Mouse (Mus musculus) midbrain, embryonic 12.5 days (tissue): ENCODE data around the gene Gp1ba. TPM values are rescaled to one million over a fixed set of nuclear protein-coding genes. Genes with fewer than 3 reads are reported as not detected.
A peak's percentile ranks its signal among the peaks of the same experiment; 100 is the strongest.

ENCODE experiments used
- ATAC-seq: fragments of 200-750 bp; cut with Nextera tagmentation; 2 replicates; pipeline ENCODE4 v1.8.0; 2017; ENCODE audit warnings: low read depth, moderate TSS enrichment, moderate library complexity; ENCODE audit not compliant: low FRiP score
- H3K27ac ChIP-seq: fragments of 300-500 bp; sonication (generic); replicated peaks from 2 replicates; pipeline ENCODE4 v1.5.1; 2016; ENCODE audit warnings: mild to moderate bottlenecking
- H3K27me3 ChIP-seq: fragments of 300-500 bp; sonication (generic); 2 replicates; pipeline ENCODE4 v1.6.1; 2016; ENCODE audit warnings: mild to moderate bottlenecking
- H3K36me3 ChIP-seq: fragments of 300-500 bp; sonication (generic); 2 replicates; pipeline ENCODE4 v1.6.1; 2016
- H3K4me1 ChIP-seq: fragments of 300-500 bp; sonication (generic); 2 replicates; pipeline ENCODE4 v1.6.1; 2016
- H3K4me2 ChIP-seq: fragments of 300-500 bp; sonication (generic); replicated peaks from 2 replicates; pipeline ENCODE4 v1.6.1; 2016; ENCODE audit warnings: mild to moderate bottlenecking, moderate library complexity
- H3K4me3 ChIP-seq: fragments of 300-500 bp; sonication (generic); 2 replicates; pipeline ENCODE4 v1.5.1; 2016; ENCODE audit warnings: mild to moderate bottlenecking
- H3K9ac ChIP-seq: fragments of 300-500 bp; sonication (generic); replicated peaks from 2 replicates; pipeline ENCODE4 v1.6.1; 2016; ENCODE audit warnings: mild to moderate bottlenecking, moderate library complexity
- H3K9me3 ChIP-seq: fragments of 300-500 bp; sonication (generic); 2 replicates; pipeline ENCODE4 v1.6.1; 2016; ENCODE audit warnings: mild to moderate bottlenecking
- WGBS: fragments of 180-500 bp; shearing (Covaris S2); methylation state at CpG from one replicate; pipeline ENCODE4 v1.1.7; 2016; 5-methylcytosine and 5-hydroxymethylcytosine counted together
- polyA plus RNA-seq: library from polyadenylated mRNA; unstranded; fragments of >200 nt; fragmentation: Nextera tagmentation; extraction: Ambion mirVana; gene quantifications from 2 replicates; pipeline ENCODE4 v1.2.1, GENCODE M21; 2016

Gp1ba gene
- polyA plus RNA-seq, 1 experiment from 2014 or later = 0.37 TPM

DNA sequence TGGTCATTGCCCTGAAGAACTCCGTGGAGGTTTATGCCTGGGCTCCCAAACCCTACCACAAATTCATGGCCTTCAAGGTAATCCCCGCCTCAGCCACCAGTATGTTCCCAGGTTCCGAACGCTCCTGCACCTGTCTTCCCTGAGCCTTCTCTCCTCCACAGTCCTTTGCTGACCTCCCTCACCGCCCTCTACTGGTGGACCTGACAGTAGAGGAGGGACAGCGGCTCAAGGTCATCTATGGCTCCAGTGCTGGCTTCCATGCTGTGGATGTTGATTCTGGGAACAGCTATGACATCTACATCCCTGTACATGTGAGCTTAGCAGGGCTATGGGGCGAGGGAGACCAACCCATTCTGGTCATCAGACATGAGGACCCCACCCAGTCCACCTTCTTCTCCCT is 26.4 kb upstream of the Gp1ba start:
- no peak overlapping the region for H3K4me3 ChIP-seq
- 77% methylated on average over 7 of the region's 7 CpGs for WGBS
- peaks cover 16% of the 10 kb centered on the region for H3K27me3 ChIP-seq
- no peak for ATAC-seq
- H3K36me3 ChIP-seq = peaks cover 60% of the 10 kb centered on the region
- no peak overlapping the region for H3K9ac ChIP-seq
- no peaks in the 10 kb centered on the region for H3K9me3 ChIP-seq
- H3K27ac ChIP-seq = no peak overlapping the region
- peaks cover 13% of the 10 kb centered on the region for H3K4me1 ChIP-seq
- H3K4me2 ChIP-seq = no peak overlapping the region

DNA sequence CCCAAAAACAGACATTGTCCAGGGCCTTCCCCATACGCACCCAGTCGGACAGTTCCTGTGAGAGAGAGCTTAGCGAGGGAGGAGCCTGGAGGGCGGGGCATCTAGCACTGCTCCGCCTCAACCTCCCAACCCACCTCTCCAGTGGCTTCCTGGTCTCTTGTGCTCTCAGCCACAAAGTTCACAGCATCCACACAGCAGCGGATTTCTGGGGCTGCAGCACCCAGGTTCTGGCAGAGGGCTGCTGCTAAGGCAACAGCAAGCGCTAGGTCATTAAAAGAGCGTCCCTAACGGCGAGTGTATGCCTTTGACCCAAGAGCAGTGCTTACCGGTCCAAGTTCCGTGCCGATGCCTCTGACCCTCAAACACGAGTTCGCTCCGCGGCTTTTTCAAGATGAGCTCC is 23.8 kb upstream of the Gp1ba start:
- WGBS = under 1% methylated on average over 17 of the region's 17 CpGs
- H3K27me3 ChIP-seq = peaks cover 16% of the 10 kb centered on the region
- peak overlapping the region; percentile 53 for H3K4me2 ChIP-seq
- peak overlapping the region; percentile 29 for H3K4me3 ChIP-seq
- peaks cover 34% of the 10 kb centered on the region for H3K36me3 ChIP-seq
- no peak overlapping the region for H3K27ac ChIP-seq
- H3K9me3 ChIP-seq = no peaks in the 10 kb centered on the region
- ATAC-seq = no peak
- H3K9ac ChIP-seq = peak overlapping the region; percentile 43; the same call in 1 of the 2 replicates
- peaks cover 13% of the 10 kb centered on the region for H3K4me1 ChIP-seq

DNA sequence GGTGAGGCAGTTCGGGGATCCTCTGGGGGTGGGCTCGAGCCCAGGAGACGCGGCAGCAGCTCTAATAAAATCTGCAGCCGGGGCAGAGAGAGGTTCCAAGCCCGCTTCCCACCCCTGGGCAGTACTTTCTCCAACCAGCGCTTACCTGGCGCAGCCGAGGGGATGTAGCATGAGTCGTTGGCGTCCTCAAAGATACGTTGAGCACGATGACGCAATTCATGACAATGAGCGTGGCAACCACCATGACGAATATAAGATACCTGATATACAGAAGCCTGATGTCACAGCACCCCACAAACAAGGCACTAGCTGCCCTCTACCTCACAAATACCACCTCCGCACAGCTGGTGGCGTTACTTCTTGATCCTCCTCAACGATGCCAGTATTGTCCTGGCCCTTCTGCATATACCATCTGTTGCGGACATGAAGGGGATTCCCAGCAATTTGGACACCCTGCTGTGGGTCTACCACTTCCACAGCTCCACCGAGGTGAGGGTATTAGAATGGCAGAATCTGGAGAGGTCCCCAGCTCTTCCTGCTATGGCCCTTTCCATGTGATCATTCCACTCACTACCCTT is 23.3 kb upstream of the Gp1ba start, which contains the start of gene 4930544D05Rik:
4930544D05Rik (plus strand) TSS at position 333 of the 578 bp plus-strand sequence.
- Histone ChIP-seq H3K27me3 (peaks cover 16% of the 10 kb centered on the region), H3K4me3 (peak within 1 kb of the TSS; percentile 29), H3K27ac (no peak within 1 kb of the TSS), H3K4me1 (peaks cover 13% of the 10 kb centered on the region), H3K9me3 (no peaks in the 10 kb centered on the region), H3K36me3 (peaks cover 29% of the 10 kb centered on the region), H3K4me2 (peak within 1 kb of the TSS; percentile 53), H3K9ac (peak within 1 kb of the TSS; percentile 43; the same call in 1 of the 2 replicates)
- 10% methylated on average over 21 of the region's 21 CpGs for WGBS
- ATAC-seq = no peak

DNA sequence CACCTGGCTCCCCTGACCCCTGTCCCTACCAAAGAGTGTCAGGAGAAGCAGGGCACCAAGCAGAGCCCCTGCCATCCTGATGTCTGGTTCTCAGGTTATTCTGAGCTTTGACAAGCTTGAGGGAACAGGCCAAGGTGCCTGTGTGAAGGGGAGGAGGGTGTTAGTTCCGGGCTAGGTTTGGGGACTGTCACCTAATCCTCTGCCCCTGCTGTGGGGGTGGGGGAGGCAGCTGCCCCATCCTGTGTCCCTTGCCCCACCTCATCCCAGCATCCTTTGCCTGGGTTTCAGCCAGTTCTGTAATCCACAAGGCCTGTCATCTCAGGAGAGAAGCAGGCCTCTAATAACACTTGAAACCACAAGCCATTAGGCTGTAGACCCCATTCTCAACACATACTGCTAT is 19.8 kb upstream of the Gp1ba start, which contains the start of gene Chrne:
Chrne (minus strand) TSS at position 116 of the 400 bp plus-strand sequence.
- Histone ChIP-seq H3K9ac (no peak within 1 kb of the TSS), H3K36me3 (no peaks in the 10 kb centered on the region), H3K4me1 (peaks cover 13% of the 10 kb centered on the region), H3K4me3 (no peak within 1 kb of the TSS), H3K9me3 (no peaks in the 10 kb centered on the region), H3K27ac (no peak within 1 kb of the TSS), H3K4me2 (no peak within 1 kb of the TSS), H3K27me3 (peaks cover 20% of the 10 kb centered on the region)
- WGBS = 47% methylated on average over 1 of the region's 1 CpGs
- no peak for ATAC-seq

DNA sequence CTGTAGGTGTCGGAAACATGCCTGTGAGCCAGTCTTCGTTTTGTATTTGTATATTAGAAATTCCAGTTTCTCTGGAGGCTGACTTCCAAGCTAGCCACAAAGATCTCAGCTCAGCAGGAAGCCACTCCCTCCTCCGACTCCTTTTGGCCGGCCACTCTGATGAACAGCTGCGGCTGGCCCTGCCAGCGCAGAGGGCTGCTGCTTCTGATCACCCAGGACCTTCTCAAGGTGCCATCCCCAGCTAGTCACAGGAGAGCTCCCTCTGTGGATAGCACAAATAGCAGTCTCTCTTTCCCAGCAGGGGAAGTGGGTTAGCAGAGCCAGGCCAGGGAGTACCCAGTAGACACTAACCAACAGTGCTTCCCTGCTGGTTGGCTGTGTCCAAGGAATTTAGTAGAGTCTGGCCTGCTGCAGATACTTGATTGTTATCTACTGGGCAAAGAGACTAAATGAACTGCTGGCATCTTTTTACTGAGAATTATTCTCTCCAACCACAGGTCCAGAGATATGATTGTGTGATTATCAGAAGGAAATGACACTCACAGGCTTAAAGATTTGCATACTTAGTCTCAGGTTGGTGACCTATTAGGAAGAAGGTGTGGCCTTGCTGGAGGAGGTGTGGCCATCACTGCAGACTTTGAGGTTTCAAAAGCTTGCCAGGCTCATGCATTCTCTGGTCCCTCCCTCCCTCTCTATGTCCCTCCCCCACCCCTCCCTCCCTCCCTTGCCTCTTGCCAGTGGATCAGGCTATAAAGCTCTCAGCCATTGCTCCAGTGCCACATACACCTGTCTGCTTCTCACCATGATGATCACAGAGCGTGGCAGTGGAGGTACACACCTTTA is 16.7 kb upstream of the Gp1ba start:
- no peaks in the 10 kb centered on the region for H3K9me3 ChIP-seq
- H3K9ac ChIP-seq = no peak overlapping the region
- H3K4me2 ChIP-seq = no peak overlapping the region
- no peaks in the 10 kb centered on the region for H3K4me1 ChIP-seq
- H3K4me3 ChIP-seq = no peak overlapping the region
- 47% methylated on average over 7 of the region's 7 CpGs for WGBS
- H3K27ac ChIP-seq = no peak overlapping the region
- ATAC-seq = no peak
- H3K27me3 ChIP-seq = peaks cover 4% of the 10 kb centered on the region; the same call in 1 of the 2 replicates
- no peaks in the 10 kb centered on the region for H3K36me3 ChIP-seq

- H3K4me1 ChIP-seq = no peaks in the 10 kb centered on the region
- H3K4me2 ChIP-seq = no peak overlapping the region
- H3K9ac ChIP-seq = no peak overlapping the region
- no peaks in the 10 kb centered on the region for H3K9me3 ChIP-seq
- ATAC-seq = no peak
- peaks cover 4% of the 10 kb centered on the region; the same call in 1 of the 2 replicates for H3K27me3 ChIP-seq
- no peaks in the 10 kb centered on the region for H3K36me3 ChIP-seq
- H3K4me3 ChIP-seq = no peak overlapping the region
- 87% methylated on average over 10 of the region's 10 CpGs for WGBS
- no peak overlapping the region for H3K27ac ChIP-seq
Measured at GRCm38 (mm10) chr11:70623053-70623742, 15.7 kb upstream of the Gp1ba start.

DNA sequence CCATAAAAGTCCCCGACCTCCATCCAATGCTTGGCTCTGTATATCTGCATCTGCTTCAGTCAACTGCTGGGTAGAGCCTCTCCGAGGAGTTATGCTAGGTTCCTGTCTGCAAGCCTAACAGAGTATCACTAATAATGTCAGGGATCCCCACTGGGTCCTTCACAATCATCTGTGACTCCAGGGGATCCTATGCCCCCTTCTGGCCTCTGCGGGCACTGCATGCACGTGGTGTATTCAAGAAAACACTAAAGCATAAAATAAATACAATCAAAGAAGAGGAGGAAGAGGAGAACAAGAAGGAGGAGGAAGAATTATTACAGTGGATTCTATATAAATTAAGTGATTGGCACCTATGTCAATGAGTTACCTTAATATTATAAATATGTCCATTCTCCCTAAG is 13.4 kb upstream of the Gp1ba start:
- H3K9ac ChIP-seq = no peak overlapping the region
- H3K27ac ChIP-seq = no peak overlapping the region
- H3K27me3 ChIP-seq = peaks cover 4% of the 10 kb centered on the region; the same call in 1 of the 2 replicates
- H3K4me1 ChIP-seq = no peaks in the 10 kb centered on the region
- 55% methylated on average over 4 of the region's 4 CpGs for WGBS
- no peak overlapping the region for H3K4me3 ChIP-seq
- ATAC-seq = no peak
- H3K36me3 ChIP-seq = no peaks in the 10 kb centered on the region
- no peaks in the 10 kb centered on the region for H3K9me3 ChIP-seq
- no peak overlapping the region for H3K4me2 ChIP-seq

GRCm38 (mm10) chr11:70626877-70627276 is 12.0 kb upstream of the Gp1ba start:
- Histone ChIP-seq H3K9me3 (no peaks in the 10 kb centered on the region), H3K27ac (no peak overlapping the region), H3K9ac (no peak overlapping the region), H3K4me2 (no peak overlapping the region), H3K27me3 (peaks cover 4% of the 10 kb centered on the region; the same call in 1 of the 2 replicates), H3K4me1 (no peaks in the 10 kb centered on the region), H3K4me3 (no peak overlapping the region), H3K36me3 (no peaks in the 10 kb centered on the region)
- ATAC-seq = no peak
- 70% methylated on average over 4 of the region's 4 CpGs for WGBS

DNA sequence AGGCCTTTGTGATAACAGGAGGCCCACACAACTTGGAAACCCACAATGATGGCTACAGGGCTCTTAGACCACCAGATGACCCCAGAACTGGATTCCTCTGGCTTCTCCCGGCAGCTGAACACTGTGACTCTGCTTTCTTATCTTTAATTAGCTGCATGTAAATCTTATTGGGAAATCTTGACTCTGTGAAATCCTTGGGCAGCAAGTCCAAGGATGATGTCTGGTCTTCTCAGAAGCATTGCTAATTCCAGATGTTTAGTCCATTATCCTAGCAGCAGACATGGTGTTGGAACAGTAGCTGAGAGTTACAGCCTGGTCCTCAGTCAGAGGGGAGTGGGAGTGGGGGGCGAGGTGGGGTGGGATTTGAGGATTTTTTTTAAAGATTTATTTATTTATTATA is 10.5 kb upstream of the Gp1ba start:
- no peak for ATAC-seq

DNA sequence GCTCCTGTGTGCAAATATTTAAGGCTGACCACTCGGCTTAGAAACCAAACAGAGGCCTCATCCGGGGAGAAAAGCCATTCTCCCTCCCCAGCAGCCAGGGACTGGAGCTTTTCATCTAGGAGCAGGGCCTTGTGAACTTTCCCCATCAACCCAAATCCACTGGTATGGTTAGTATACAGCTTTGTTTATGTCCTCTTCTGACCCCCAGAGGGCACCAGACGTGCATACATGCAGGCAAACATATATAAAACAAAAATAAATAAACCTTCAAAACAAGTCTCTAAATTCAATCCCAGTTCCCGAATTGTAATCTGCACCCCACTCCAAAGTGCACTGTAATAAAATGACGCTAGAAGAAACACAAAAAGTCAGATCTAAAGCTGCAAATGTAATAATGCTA is 9.4 kb upstream of the Gp1ba start:
- H3K9me3 ChIP-seq = no peaks in the 10 kb centered on the region
- no peak overlapping the region for H3K9ac ChIP-seq
- no peak overlapping the region for H3K4me3 ChIP-seq
- WGBS = 60% methylated on average over 5 of the region's 5 CpGs
- H3K27ac ChIP-seq = no peak overlapping the region
- H3K4me2 ChIP-seq = no peak overlapping the region
- no peaks in the 10 kb centered on the region; the same call in 1 of the 2 replicates for H3K27me3 ChIP-seq
- H3K4me1 ChIP-seq = no peaks in the 10 kb centered on the region
- no peak for ATAC-seq
- H3K36me3 ChIP-seq = no peaks in the 10 kb centered on the region

More for the DNA sequence above, 10.5 kb upstream of the Gp1ba start:
- no peaks in the 10 kb centered on the region for H3K4me1 ChIP-seq
- H3K4me2 ChIP-seq = no peak overlapping the region
- H3K27ac ChIP-seq = no peak overlapping the region
- no peaks in the 10 kb centered on the region for H3K36me3 ChIP-seq
- no peak overlapping the region for H3K4me3 ChIP-seq
- 82% methylated on average over 2 of the region's 2 CpGs for WGBS
- no peak overlapping the region for H3K9ac ChIP-seq
- H3K27me3 ChIP-seq = peaks cover 4% of the 10 kb centered on the region; the same call in 1 of the 2 replicates
- no peaks in the 10 kb centered on the region for H3K9me3 ChIP-seq

- no peaks in the 10 kb centered on the region; the same call in 1 of the 2 replicates for H3K27me3 ChIP-seq
- no peak overlapping the region for H3K27ac ChIP-seq
- no peaks in the 10 kb centered on the region for H3K4me1 ChIP-seq
- H3K4me3 ChIP-seq = no peak overlapping the region
- no peak overlapping the region for H3K9ac ChIP-seq
- WGBS = 69% methylated on average over 7 of the region's 7 CpGs
- H3K36me3 ChIP-seq = no peaks in the 10 kb centered on the region
- H3K4me2 ChIP-seq = no peak overlapping the region
- no peaks in the 10 kb centered on the region for H3K9me3 ChIP-seq
- no peak for ATAC-seq
Measured at GRCm38 (mm10) chr11:70630129-70630528, 8.8 kb upstream of the Gp1ba start.

DNA sequence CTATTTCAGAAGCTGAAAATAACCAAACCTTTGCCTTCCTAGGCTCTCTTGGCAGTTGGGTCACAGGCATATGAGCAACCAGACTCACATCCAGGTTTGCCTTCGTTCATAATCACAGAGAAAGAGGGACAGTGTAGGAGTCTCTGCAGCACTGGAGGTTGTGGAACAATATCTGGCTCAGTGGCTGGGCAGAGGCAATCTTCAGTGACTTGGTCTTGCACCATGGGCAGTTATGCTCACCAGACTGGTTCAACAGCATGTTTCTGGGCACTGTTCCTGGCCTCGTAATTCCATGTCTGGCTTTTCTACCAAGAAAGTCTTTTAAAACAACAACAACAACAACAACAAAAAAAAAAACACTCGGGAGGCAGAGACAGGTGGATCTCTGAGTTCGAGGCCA is 3.3 kb upstream of the Gp1ba start:
- ATAC-seq = no peak

More for the DNA sequence above, 3.3 kb upstream of the Gp1ba start:
- no peaks in the 10 kb centered on the region for H3K4me1 ChIP-seq
- H3K9me3 ChIP-seq = no peaks in the 10 kb centered on the region
- 84% methylated on average over 4 of the region's 4 CpGs for WGBS
- no peak overlapping the region for H3K4me3 ChIP-seq
- H3K27ac ChIP-seq = no peak overlapping the region
- no peak overlapping the region for H3K9ac ChIP-seq
- no peaks in the 10 kb centered on the region for H3K27me3 ChIP-seq
- H3K36me3 ChIP-seq = no peaks in the 10 kb centered on the region
- H3K4me2 ChIP-seq = no peak overlapping the region
